Mouse (Mus musculus) lung, adult 2 months (tissue): ENCODE measurements around the gene Ajuba. TPM values are rescaled to one million over a fixed set of nuclear protein-coding genes. Genes with fewer than 3 reads are reported as not detected.

ENCODE experiments used
- DNase-seq: peaks from one replicate; pipeline ENCODE4 v3.0.0; 2022
- H3K4me1 ChIP-seq: fragments of 200-500 bp; 2 replicates; pipeline ENCODE4 v1.6.1; 2011; ENCODE audit warnings: low read length; ENCODE audit not compliant: control insufficient read depth, insufficient read depth
- H3K4me3 ChIP-seq: fragments of 200-500 bp; replicated peaks from 2 replicates; pipeline ENCODE3; 2011; ENCODE audit warnings: low read depth, mild to moderate bottlenecking, control low read depth, low read length; ENCODE audit errors: extremely low read depth
- CTCF ChIP-seq: fragments of 200-500 bp; IDR thresholded peaks from 2 replicates; pipeline ENCODE4 v1.5.1; 2011; ENCODE audit warnings: mild to moderate bottlenecking, low read length, control low read depth; ENCODE audit not compliant: insufficient read depth
- POLR2A ChIP-seq: fragments of 200-500 bp; IDR thresholded peaks from 2 replicates; pipeline ENCODE4 v1.6.1; 2011; ENCODE audit warnings: low read depth, mild to moderate bottlenecking, control low read depth, low read length, borderline replicate concordance; ENCODE audit errors: extremely low read depth
- WGBS: fragments of 180-500 bp; shearing (Covaris S2); methylation state at CpG from one replicate; pipeline ENCODE4 v1.1.7; 2018; 5-methylcytosine and 5-hydroxymethylcytosine counted together
- polyA plus RNA-seq: library from polyadenylated mRNA; depleted of rRNA; stranded (reverse); fragments of >200 nt; gene quantifications from 2 replicates; pipeline ENCODE4 v1.2.3, GENCODE M21; 2012

Gene Ajuba
- polyA plus RNA-seq, 1 experiment = 49.6 TPM

GRCm38 (mm10) chr14:54609962-54610361 is 32.6 kb upstream of the Ajuba start:
- 65% methylated on average over 4 of the region's 4 CpGs for WGBS
- H3K4me1 ChIP-seq = no peaks in the 10 kb centered on the region
- no peak for DNase-seq
- no peak overlapping the region for H3K4me3 ChIP-seq
- TF ChIP-seq POLR2A (no peak), CTCF (peak; percentile 46; the same call in 1 of the 2 replicates)

- TF ChIP-seq POLR2A (no peak), CTCF (no peak)
- Histone ChIP-seq H3K4me1 (no peaks in the 10 kb centered on the region), H3K4me3 (no peak overlapping the region)
- WGBS = 52% methylated on average over 4 of the region's 4 CpGs
- no peak for DNase-seq
Observed at GRCm38 (mm10) chr14:54609245-54609644, 31.9 kb upstream of the Ajuba start.

- no peak for DNase-seq
- 54% methylated on average over 8 of the region's 8 CpGs for WGBS
- H3K4me1 ChIP-seq = peaks cover 3% of the 10 kb centered on the region; the same call in 1 of the 2 replicates
- H3K4me3 ChIP-seq = no peak overlapping the region
- TF ChIP-seq CTCF (no peak), POLR2A (no peak)
Observed at GRCm38 (mm10) chr14:54607226-54607625, 29.9 kb upstream of the Ajuba start.

GRCm38 (mm10) chr14:54605752-54606321 is 28.5 kb upstream of the Ajuba start, which contains the start of gene 4931414P19Rik:
Gene 4931414P19Rik (minus strand): TSS chr14:54605993.
- 0% methylated on average over 39 of the region's 39 CpGs for WGBS
- no peak for TF ChIP-seq CTCF
- TF ChIP-seq POLR2A = peak; percentile 54; the same call in 1 of the 2 replicates
- H3K4me3 ChIP-seq = peak within 1 kb of the TSS; percentile 98
- peaks cover 3% of the 10 kb centered on the region; the same call in 1 of the 2 replicates for H3K4me1 ChIP-seq
- peak; percentile 77 for DNase-seq

DNA sequence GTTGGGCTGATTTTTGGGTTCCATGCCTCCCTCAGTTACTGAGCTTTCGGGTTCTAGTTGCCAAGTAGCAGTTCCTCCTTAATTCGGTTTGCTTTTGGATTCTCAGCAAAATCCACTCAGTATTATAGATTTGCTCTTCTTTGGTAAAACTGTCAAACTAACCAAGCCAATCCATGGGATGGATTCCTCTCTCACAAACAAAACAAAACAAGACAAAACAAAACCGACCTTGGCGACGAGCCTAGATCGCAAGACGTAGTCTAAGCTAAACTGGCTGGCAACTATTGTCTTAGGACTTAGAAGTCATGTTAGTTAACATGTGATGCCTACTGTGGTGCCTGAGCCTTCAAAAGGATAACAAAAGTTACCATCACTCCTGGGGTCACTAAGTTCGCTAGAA is 26.3 kb upstream of the Ajuba start:
- Histone ChIP-seq H3K4me1 (peaks cover 3% of the 10 kb centered on the region; the same call in 1 of the 2 replicates), H3K4me3 (peak overlapping the region; percentile 39)
- DNase-seq = no peak
- no peak for TF ChIP-seq CTCF
- TF ChIP-seq POLR2A = no peak
- 82% methylated on average over 8 of the region's 8 CpGs for WGBS

DNA sequence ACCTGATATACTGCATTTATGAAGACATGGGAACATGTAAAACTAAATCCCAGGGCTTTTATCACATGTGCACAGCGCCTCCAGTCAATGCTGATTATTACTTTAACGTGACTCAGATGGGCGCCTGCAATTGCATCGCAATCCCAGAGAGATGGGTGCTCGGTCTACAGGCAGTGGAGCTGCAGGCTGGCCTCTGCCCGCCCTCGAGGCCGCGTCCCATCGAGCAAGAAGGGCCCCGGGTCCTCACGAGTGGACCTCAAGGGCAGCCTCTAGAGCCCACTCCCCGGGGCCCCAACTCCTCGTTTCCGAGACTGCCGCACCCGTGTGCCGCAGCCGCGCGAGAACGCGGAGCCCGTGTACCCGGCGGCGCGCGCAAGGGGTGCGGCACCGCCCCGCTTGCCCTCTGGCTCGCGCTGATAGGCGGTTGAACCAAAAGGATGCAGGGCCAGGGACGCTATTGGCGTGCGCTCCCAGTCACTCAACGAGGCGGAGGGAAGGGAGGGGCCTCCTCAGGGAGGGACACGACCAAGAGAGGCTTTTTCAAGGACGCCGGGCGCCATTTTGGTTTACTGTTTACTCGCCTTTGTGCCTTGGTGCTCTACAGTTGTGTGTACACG is 25.8 kb upstream of the Ajuba start:
- TF ChIP-seq CTCF (no peak), POLR2A (peak; percentile 79)
- peak overlapping the region; percentile 83 for H3K4me3 ChIP-seq
- DNase-seq = peak; percentile 93
- H3K4me1 ChIP-seq = peaks cover 3% of the 10 kb centered on the region; the same call in 1 of the 2 replicates
- WGBS = under 1% methylated on average over 46 of the region's 46 CpGs

GRCm38 (mm10) chr14:54602613-54603012 is 25.3 kb upstream of the Ajuba start:
- Histone ChIP-seq H3K4me3 (no peak overlapping the region), H3K4me1 (peaks cover 3% of the 10 kb centered on the region; the same call in 1 of the 2 replicates)
- no peak for TF ChIP-seq CTCF
- TF ChIP-seq POLR2A = no peak
- 32% methylated on average over 4 of the region's 4 CpGs for WGBS
- DNase-seq = no peak

DNA sequence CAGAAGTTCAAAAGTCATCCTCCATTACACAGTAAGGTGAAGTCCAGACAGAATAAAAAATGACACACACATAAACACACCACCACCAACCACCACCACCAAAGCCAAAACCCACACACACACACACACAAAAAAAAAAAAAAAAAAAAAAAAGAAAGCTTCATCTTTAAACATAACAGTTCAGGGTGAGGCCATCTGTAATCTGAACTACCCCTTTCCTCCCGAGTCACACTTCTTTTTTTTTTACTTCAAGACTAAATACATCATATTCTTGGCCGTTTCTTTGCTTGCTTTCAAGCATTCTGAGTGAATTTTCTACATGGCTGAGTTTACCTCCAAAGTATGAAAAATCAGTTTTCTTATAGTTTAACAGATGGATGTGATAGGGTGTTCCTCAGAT is 24.2 kb upstream of the Ajuba start:
- 61% methylated on average over 2 of the region's 2 CpGs for WGBS
- Histone ChIP-seq H3K4me3 (no peak overlapping the region), H3K4me1 (peaks cover 3% of the 10 kb centered on the region; the same call in 1 of the 2 replicates)
- TF ChIP-seq CTCF = no peak
- DNase-seq = no peak

DNA sequence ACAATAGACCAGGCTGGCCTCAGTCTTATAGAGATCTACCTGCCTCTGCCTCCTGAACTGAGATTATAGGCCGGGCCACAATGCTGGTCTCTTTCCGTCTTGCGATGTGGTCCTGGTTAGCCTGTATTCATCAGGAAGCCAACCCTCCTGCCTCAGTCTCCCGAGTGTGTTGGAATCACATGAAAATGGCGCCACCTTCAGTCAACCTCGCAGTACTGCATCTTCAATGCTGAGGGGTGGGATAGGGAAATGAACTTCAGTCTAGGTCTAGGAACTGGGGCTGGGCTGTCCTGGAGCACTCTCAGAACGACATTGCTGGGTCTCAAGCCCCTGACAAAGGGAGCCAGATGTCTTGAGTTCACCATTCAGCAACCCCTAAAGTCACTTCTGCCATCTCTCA is 19.7 kb upstream of the Ajuba start:
- Histone ChIP-seq H3K4me3 (no peak overlapping the region), H3K4me1 (no peaks in the 10 kb centered on the region)
- no peak for DNase-seq
- 76% methylated on average over 7 of the region's 7 CpGs for WGBS
- TF ChIP-seq POLR2A = no peak
- peak; percentile 58 for TF ChIP-seq CTCF
